19 mouse cellular contexts compared by ENCODE assay signal in genomic region chr8:56272934-56273333, GRCm38 (mm10).
"Had no signal": no experiment of that assay in that cellular context is flagged by ENCODE, and none has a peak within 500 bp of the region (broad histone marks: within the 10 kb centered on the region; RNA-seq: fewer than 3 reads in every experiment).

No protein-coding gene starts in this region.

- DNase-seq: kidney, adult 8-10 months; kidney, postnatal 10 days; kidney, postnatal 36 days; layer of hippocampus, postnatal 36 days; liver; lung, adult 18-20 months; lung, postnatal 10 days; lung, postnatal 36 days; thymus, adult 18-20 months; thymus, postnatal 36 days had no signal

- H3K4me1 ChIP-seq: kidney, embryonic 15.5 days; limb, embryonic 13.5 days; liver, embryonic 12.5 days; liver, embryonic 15.5 days; megakaryocyte, embryonic 14.5 days; midbrain, embryonic 10.5 days; midbrain, embryonic 15.5 days had no signal

- H3K9me3 ChIP-seq: kidney, embryonic 15.5 days; limb, embryonic 13.5 days; liver, embryonic 12.5 days; liver, embryonic 15.5 days; lung, embryonic 15.5 days; megakaryocyte, embryonic 14.5 days; midbrain, embryonic 10.5 days; midbrain, embryonic 15.5 days had no signal

- H3K36me3 ChIP-seq: kidney, embryonic 15.5 days; limb, embryonic 13.5 days; liver, embryonic 12.5 days; liver, embryonic 15.5 days; lung, embryonic 15.5 days; midbrain, embryonic 10.5 days; midbrain, embryonic 15.5 days had no signal

- H3K4me3 ChIP-seq: kidney, embryonic 15.5 days; left cerebral cortex, adult 2 months; limb, embryonic 13.5 days; liver, embryonic 12.5 days; liver, embryonic 15.5 days; lung, embryonic 15.5 days; megakaryocyte, embryonic 14.5 days; midbrain, embryonic 10.5 days; midbrain, embryonic 15.5 days had no signal

- ATAC-seq: liver, embryonic 12.5 days; midbrain, embryonic 15.5 days had no signal

- H3K9ac ChIP-seq: kidney, embryonic 15.5 days; limb, embryonic 13.5 days; liver, embryonic 12.5 days; liver, embryonic 15.5 days; lung, embryonic 15.5 days; midbrain, embryonic 15.5 days had no signal

- H3K27me3 ChIP-seq: kidney, embryonic 15.5 days; limb, embryonic 13.5 days; liver, embryonic 12.5 days; liver, embryonic 15.5 days; lung, embryonic 15.5 days; megakaryocyte, embryonic 14.5 days; midbrain, embryonic 15.5 days had no signal

- H3K4me2 ChIP-seq: kidney, embryonic 15.5 days; limb, embryonic 13.5 days; liver, embryonic 12.5 days; liver, embryonic 15.5 days; lung, embryonic 15.5 days; midbrain, embryonic 15.5 days had no signal

- H3K27ac ChIP-seq: kidney, embryonic 15.5 days; left cerebral cortex, adult 2 months; limb, embryonic 13.5 days; liver, embryonic 12.5 days; liver, embryonic 15.5 days; lung, embryonic 15.5 days; midbrain, embryonic 10.5 days; midbrain, embryonic 15.5 days had no signal
